Mouse (Mus musculus) skeletal muscle tissue, postnatal 0 days (tissue): ENCODE data around the gene Plcb1. TPM values are rescaled to one million over a fixed set of nuclear protein-coding genes. Genes with fewer than 3 reads are reported as not detected.

Experiments used
- polyA plus RNA-seq: library from polyadenylated mRNA; unstranded; fragments of >200 nt; fragmentation: Nextera tagmentation; extraction: Ambion mirVana; gene quantifications from 2 replicates; pipeline ENCODE4 v1.2.1, GENCODE M21; 2015

Gene Plcb1
- polyA plus RNA-seq = 4.5 and 5.0 TPM in 2 replicates

GRCm38 (mm10) chr2:134785970-134786855 is at the start of gene Plcb1:
TSS of gene Plcb1 (plus strand) at chr2:134786067.

Other genes starting within 250 kb of the Plcb1 start
- 0.16 TPM in 1 of 2 replicates, not detected in the other for gene Hao1, start 231.7 kb upstream of the Plcb1 start, polyA plus RNA-seq
- 5.7 and 6.2 TPM in 2 replicates for gene Tmx4, start 141.9 kb upstream of the Plcb1 start, polyA plus RNA-seq